In genomic region chr1:153542726-153543320, GRCm38 (mm10) we compare ENCODE assay signal across 10 mouse cellular contexts. TPM values are rescaled to one million over a fixed set of nuclear protein-coding genes. Genes with fewer than 3 reads are reported as not detected.
DNase-seq lines count a peak whose midpoint lies in the region; ATAC-seq lines count a peak whose summit lies in the region.
"Had no signal": no experiment of that assay in that cellular context is flagged by ENCODE, and none has a peak within 500 bp of the region (broad histone marks: within the 10 kb centered on the region; RNA-seq: fewer than 3 reads in every experiment).

No protein-coding gene starts in this region.

- 6% methylated on average over 7 of the region's 7 CpGs for WGBS in heart, embryonic 12.5 days
- 54% methylated on average over 7 of the region's 7 CpGs for WGBS in forebrain, embryonic 15.5 days

- no peaks in the 10 kb centered on the region for H3K9me3 ChIP-seq in heart, embryonic 12.5 days (replicated peaks)
- H3K9me3 ChIP-seq in forebrain, embryonic 15.5 days = no peaks in the 10 kb centered on the region

- peak overlapping the region; percentile 43 for H3K4me2 ChIP-seq in heart, embryonic 12.5 days
- H3K4me2 ChIP-seq in forebrain, embryonic 15.5 days (replicated peaks) = no peak overlapping the region

- no peak overlapping the region for H3K4me3 ChIP-seq in heart, embryonic 12.5 days
- H3K4me3 ChIP-seq in forebrain, embryonic 15.5 days = no peak overlapping the region
- H3K4me3 ChIP-seq: myocyte had no signal

- H3K27me3 ChIP-seq in heart, embryonic 12.5 days (replicated peaks) = 0 out of 2 replicates have a peak, but pooled peaks cover 6% of the 10 kb centered on the region
- H3K27me3 ChIP-seq in forebrain, embryonic 15.5 days = no peaks in the 10 kb centered on the region

- peak; percentile 86 for ATAC-seq in heart, embryonic 12.5 days (ENCODE audit: insufficient number of reproducible peaks, low FRiP score)
- ATAC-seq in forebrain, embryonic 15.5 days (replicated peaks) = no peak
- ATAC-seq: forebrain, embryonic 16.5 days had no signal

- H3K36me3 ChIP-seq in heart, embryonic 12.5 days = no peaks in the 10 kb centered on the region
- H3K36me3 ChIP-seq in forebrain, embryonic 15.5 days = no peaks in the 10 kb centered on the region

- peak; percentile 65 for DNase-seq in embryo, embryonic 10 days (ENCODE audit: low spot score)
- DNase-seq in embryo, embryonic 11 days = no peak
- peak; percentile 84 for DNase-seq in kidney, postnatal 14 days
- peak; percentile 46 for DNase-seq in mesoderm, embryonic 11.5 days (ENCODE audit: low read depth, low spot score)
- DNase-seq in T-cell, adult 2 months (ENCODE audit: low spot score) = no peak
- DNase-seq in cerebellum, postnatal 14 days = no peak

- H3K4me1 ChIP-seq in heart, embryonic 12.5 days (replicated peaks) = peaks cover 18% of the 10 kb centered on the region
- H3K4me1 ChIP-seq in forebrain, embryonic 15.5 days = no peaks in the 10 kb centered on the region

- H3K9ac ChIP-seq in heart, embryonic 12.5 days = no peak overlapping the region
- H3K9ac ChIP-seq in forebrain, embryonic 15.5 days (replicated peaks) = no peak overlapping the region

- peak overlapping the region; percentile 78 for H3K27ac ChIP-seq in heart, embryonic 12.5 days (ENCODE audit: poor library complexity, severe bottlenecking)
- no peak overlapping the region for H3K27ac ChIP-seq in forebrain, embryonic 15.5 days (replicated peaks)

RNA-seq across cellular contexts. Expression of gene Npl, which starts 7.0 kb away (rescaled TPM):
- polyA plus RNA-seq in heart, embryonic 12.5 days (2016; fragmentation: Nextera tagmentation; extraction: Ambion mirVana) = 6.6 and 7.4 TPM in 2 replicates
- polyA plus RNA-seq in forebrain, embryonic 15.5 days (2015; fragmentation: Nextera tagmentation; extraction: Ambion mirVana) = 7.2 and 8.2 TPM in 2 replicates

RNA-seq across cellular contexts. Expression of gene Dhx9, which starts 55.4 kb away (rescaled TPM):
- polyA plus RNA-seq in heart, embryonic 12.5 days (2016; fragmentation: Nextera tagmentation; extraction: Ambion mirVana) = 24.7 TPM in 2 replicates
- 37.4 and 39.1 TPM in 2 replicates for polyA plus RNA-seq in forebrain, embryonic 15.5 days (2015; fragmentation: Nextera tagmentation; extraction: Ambion mirVana)

Comparison
In these comparisons a context has a peak if more than half of its experiments do, and no peak if none do; other contexts are left out.
1. DNase-seq: peak in embryo, embryonic 10 days (single experiment), kidney, postnatal 14 days (single experiment) and mesoderm, embryonic 11.5 days (single experiment); none in embryo, embryonic 11 days (single experiment), T-cell, adult 2 months (single experiment) and cerebellum, postnatal 14 days (0 of 2).